Mouse (Mus musculus) lung, postnatal 36 days (tissue): ENCODE measurements around the gene Gkn1.

Experiments used
- DNase-seq: peaks from one replicate; pipeline ENCODE4 v3.0.0; 2022; ENCODE audit warnings: mixed read lengths

Gkn1 gene

GRCm38 (mm10) chr6:87350829-87351228, at the start of gene Gkn1:
Gkn1 (minus strand) TSS chr6:87350942.
- no peak for DNase-seq

DNA sequence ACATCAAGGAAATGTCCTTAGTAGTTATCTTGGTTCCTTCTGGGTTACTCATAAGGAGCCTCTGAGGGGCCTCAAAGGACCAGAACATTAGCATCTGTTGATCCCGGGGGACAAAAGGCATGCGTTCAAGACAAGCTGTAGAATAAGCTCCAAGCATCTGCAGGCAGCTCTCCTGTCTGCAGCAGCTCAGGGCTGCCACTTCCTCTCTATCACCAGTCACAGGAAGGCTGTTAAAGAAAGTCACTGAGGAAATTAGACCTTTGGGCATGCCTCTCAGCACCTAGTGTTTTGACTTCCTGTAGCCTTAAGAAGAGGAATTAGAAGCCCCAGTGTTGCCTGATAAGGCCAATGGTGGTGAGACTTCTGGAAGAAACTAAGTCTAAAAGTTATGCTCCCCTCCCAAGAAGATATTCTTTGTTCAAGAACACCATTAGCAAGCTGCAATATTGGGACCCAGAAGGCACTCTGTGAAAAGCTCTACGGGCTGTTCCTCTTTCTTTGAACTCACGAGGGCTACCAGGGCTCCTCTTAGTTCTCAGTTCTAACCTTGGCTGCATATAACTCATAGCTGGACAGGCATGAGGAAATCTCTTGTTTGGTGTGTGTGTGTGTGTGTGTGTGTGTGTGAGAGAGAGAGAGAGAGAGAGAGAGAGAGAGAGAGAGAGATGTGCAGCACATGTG, 49.3 kb upstream of the Gkn1 start:
- no peak for DNase-seq

GRCm38 (mm10) chr6:87399137-87399536, 48.4 kb upstream of the Gkn1 start:
- peak; percentile 87 for DNase-seq

GRCm38 (mm10) chr6:87394783-87395182, 44.0 kb upstream of the Gkn1 start:
- no peak for DNase-seq

- DNase-seq = peak; percentile 51
Observed at GRCm38 (mm10) chr6:87393466-87394205, 42.9 kb upstream of the Gkn1 start.

DNA sequence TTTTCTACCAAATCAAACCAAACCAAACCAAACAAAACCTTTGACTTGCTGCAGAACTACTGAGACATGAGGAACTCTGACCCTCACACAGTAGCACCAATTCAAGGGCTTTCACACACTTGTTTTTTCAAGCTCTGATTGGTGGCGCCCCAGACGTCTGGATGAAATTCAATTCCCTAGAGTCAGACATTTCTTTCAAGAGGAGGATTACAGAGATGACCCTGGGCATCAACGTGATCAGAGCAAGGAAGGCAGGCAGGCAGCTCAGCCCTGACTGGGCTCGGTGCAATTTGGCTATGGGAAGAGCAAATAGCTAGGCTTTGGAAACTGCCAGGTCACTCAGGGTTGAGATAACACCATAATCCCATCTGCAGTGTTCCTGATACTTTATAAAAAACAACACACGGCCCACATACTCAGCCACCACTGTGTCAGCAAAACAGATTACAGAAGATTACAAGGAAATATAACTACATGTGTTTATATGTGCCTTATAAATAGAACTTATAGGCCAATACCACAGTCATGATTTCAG, 38.8 kb upstream of the Gkn1 start:
- DNase-seq = no peak

GRCm38 (mm10) chr6:87388877-87389276, 38.1 kb upstream of the Gkn1 start, which contains the start of gene Gkn3:
Gkn3 (minus strand) TSS chr6:87388935.
- DNase-seq = peak; percentile 50

- no peak for DNase-seq
Observed at GRCm38 (mm10) chr6:87386681-87387080, 35.9 kb upstream of the Gkn1 start.

DNA sequence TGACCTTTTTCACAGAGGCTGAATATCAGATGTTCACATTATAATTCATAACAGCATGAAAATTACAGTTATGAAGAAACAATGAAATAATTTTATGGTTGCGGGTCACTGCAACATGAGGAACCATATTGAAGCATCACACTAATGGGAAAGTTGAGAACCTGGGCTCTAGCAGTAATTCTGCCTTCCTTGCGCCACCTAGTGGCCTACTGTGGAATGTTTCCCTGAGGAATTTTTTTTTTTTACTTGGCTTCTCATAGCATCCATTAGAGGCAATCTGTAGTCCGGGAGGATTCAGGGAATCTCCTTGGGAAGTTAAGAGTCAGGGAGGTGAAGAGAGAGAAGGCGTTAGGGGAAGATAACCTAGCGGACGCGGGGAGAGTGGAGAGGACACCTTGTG, 35.5 kb upstream of the Gkn1 start:
- DNase-seq = peak; percentile 85

DNA sequence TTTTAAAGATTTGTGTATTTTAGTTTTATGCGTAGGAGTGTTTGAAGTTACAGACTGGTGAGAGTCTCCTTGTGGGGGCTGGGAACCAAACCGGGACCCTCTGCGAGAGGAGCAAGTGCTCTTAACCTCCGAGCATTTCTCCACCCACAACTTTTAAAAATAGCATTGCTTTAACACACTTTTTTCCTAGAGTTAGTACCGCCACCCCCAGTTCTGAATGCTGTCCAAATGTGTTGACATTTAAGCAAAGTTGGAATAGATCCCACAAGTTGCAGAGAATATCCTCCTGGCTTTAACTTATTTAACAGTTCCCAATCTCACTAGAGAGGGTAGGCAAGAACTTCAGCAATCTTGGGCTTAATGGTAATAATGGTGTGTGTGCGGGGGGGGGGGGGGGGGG, 34.0 kb upstream of the Gkn1 start:
- DNase-seq = no peak

DNA sequence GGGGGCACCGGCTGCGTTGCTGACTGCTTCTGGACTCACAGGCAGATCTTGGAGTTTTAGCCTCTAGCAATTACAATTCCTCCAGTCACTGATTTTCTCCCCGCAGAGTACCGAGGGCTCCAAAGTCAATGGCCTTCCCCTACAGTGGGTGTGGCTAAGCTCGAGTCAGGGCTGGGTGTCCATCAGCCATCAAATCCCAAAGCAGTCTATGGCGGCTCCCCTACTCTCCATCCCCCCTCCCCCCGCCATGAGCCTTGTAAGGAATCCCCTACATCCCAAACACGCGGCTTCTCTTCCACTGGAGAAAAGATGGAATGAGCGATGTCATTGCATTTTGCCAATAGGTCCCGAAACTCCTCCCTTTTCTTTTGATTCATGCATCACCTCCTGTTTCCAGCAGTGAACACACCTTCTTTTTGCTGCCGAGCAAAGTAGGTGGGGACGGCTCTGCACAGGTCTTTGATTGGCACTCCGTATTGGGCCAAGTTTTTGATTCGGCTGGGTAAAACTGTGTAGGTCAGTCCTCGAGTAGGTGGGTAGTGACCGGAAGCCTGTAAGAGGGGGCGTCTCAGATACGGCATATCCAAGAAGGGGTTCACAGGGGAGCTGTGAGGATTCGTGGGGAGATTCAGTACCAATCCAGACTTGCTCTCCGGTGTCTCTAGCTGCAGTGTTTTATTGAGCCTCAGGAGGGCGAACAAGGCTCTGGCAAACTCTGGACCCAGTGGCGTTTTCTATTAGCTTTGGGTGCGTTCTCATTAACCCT, 33.4 kb upstream of the Gkn1 start:
- DNase-seq = peak; percentile 61

GRCm38 (mm10) chr6:87373057-87373456, 22.3 kb upstream of the Gkn1 start, which contains the start of gene Gkn2:
Gkn2 (plus strand) TSS chr6:87373357.
- no peak for DNase-seq

DNA sequence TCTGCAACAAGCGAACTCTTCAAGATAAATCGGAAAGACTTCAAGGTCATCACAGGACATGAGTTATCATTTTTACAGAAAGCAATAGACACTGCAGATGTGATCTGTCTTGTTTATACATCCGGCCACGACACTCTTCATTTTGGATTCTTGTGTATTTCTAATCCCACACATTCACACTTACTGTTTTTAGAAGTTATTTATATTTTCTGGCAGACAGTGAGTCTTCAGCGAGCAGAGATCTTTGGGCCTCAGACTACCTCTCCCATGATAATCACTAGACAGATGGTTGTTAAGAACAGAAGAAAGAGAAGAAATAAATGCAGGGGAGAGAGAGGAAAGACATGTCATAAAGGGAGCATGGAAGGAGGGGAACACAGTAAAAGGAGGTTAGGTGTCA, 18.5 kb upstream of the Gkn1 start:
- DNase-seq = no peak

GRCm38 (mm10) chr6:87354441-87354840, 3.7 kb upstream of the Gkn1 start:
- DNase-seq = peak; percentile 18

DNA sequence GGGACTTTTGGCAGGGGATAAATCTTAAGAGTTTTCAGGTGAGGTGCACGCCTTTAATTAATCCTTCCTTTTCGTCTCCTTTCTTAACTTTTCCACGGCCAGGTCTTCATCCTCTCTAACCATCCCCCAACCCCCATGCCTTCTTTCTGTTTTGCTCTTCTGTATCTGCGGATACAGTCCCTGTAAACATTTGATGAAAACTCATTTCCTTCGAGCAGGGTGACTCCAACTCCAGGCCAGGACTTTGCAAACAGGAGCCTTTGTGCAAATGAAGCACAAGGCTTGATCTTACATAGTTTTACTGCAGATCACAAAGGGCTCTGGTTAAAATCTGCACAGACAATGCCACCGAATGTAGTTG, 14.8 kb downstream of the Gkn1 start:
- peak; percentile 70 for DNase-seq

- peak; percentile 58 for DNase-seq
Observed at GRCm38 (mm10) chr6:87335091-87335934, 15.4 kb downstream of the Gkn1 start, which contains the start of gene Antxr1. Antxr1 (minus strand) TSS chr6:87335821.

GRCm38 (mm10) chr6:87334361-87335090, 16.2 kb downstream of the Gkn1 start:
- peak; percentile 57 for DNase-seq

DNA sequence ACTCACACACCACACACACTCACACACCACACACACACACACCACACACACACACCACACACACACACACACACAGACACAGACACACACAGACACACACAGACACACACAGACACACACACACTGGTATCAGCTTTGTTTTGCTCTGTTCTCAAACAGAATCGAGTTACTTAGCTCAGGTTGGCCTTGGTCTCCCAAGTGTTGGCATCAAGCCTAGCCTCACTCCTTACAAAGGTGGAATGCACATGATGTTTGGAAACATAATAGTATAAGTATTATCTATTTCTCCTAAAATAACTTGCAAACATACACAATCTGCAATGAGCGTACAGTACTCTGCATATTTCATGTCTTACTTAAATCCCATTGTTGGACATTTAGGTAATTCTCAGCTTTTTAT, 18.4 kb downstream of the Gkn1 start:
- DNase-seq = peak; percentile 18

DNA sequence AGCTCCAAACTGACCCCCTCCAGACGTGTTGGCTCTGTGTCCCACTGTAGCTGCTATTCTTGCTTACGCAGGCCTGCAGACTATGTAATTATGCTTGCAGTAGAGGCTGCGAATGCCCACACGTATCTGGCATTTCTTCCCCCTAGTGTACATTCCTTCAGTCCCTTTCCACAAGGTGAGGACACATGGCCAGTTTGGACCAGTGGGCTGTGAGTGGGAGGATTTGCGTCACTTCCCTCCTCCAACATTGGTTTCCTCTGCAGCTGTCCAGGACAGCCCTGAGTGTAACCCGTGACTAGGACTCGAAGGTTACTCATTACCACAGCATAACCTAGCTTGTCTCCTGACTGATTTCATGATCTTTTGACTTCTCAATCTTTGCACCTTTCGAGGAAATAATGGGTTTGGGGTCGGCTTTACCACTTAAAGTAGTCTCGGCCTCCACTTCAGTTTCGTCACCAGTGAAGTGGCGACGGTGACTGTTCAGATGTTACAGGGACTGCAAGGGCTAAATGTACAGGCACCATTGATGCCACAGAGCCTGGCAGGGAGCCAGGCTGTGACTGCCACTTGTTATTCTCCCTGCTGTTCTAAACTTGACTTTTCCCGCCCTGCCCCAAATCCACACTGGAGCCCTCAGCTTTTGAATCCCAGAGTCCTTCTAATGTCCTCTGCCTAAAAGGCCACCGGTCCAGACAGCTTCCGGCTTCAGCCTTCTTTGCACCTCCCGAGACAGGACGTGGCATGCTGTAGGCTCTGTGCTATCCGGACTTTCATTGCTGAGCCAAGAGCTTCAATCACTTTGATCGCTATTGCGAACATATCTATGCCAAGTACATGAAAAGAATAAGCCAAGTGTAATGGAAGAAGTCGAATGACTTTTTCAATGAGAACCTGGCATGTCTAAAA, 22.2 kb downstream of the Gkn1 start:
- DNase-seq = peak; percentile 46

DNA sequence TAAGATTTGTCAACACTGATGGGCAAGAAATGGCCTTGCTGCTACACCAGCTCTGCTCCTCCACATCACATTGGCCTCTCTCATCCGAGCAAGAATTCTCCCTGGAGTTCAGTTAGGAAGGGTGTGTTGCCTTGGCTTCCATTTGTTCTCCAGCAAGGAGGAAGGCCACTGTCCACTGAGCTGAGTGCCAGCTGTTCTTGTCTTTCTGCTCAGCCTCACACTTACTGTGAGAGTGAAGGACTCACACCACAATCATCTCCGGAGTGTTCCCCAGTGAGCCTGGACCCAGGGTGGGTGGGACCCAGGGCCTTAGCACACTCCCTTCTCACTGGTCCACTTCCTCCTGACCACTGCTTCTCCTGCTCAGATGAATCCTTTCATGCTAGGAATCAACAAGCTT, 23.8 kb downstream of the Gkn1 start:
- no peak for DNase-seq
